Mouse (Mus musculus) erythroblast, embryonic 14.5 days (primary cell): ENCODE measurements around the gene Dhcr24.

Source experiments
- GATA1 ChIP-seq: IDR thresholded peaks from 2 replicates; pipeline ENCODE4 v1.6.1; 2012; ENCODE audit warnings: low read length, inconsistent platforms, mixed read lengths
- TAL1 ChIP-seq: IDR thresholded peaks from 3 replicates; pipeline ENCODE4 v1.6.1; 2012; ENCODE audit warnings: low read length, inconsistent platforms, mixed read lengths

GRCm38 (mm10) chr4:106627809-106628208 is 67.0 kb downstream of the Dhcr24 start:
- TF ChIP-seq TAL1 = no peak
- no peak for TF ChIP-seq GATA1
